Mouse (Mus musculus): ENCODE measurements around the gene Braf. TPM values are rescaled to one million over a fixed set of nuclear protein-coding genes. Genes with fewer than 3 reads are reported as not detected.

The Braf gene
- polyA plus RNA-seq, 1 experiment, result 71.3 TPM

DNA sequence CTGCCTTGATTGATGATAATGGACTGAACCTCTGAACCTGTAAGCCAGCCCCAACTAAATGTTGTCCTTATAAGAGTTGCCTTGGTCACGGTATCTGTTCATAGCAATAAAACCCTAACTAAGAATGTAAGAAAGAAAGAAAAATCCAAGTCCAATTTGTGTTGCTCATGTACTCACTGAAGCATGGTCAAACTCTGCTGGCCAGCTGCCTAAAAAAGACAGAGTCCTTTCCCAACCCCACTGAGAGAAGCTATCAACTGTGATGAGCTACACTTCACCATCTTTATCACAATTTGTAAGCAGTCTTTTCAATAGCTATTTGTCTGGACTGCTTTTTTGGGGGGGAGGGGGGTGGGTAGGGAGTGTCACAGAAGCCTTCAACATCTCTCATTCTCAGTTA lies 47.0 kb downstream of the Braf start:
- Histone ChIP-seq H3K4me3 (ENCODE audit: low read depth, low read length) (no peak overlapping the region), H3K27me3 (ENCODE audit: control insufficient read depth, insufficient read depth, low read length, poor library complexity, severe bottlenecking) (no peaks in the 10 kb centered on the region), H3K27ac (ENCODE audit: insufficient read depth, low read length) (no peak overlapping the region), H3K9ac (ENCODE audit: low read depth, poor library complexity, severe bottlenecking) (no peak overlapping the region), H3K4me1 (ENCODE audit: control insufficient read depth, insufficient read depth, low read length) (peaks cover 2% of the 10 kb centered on the region), H3K36me3 (ENCODE audit: control insufficient read depth, insufficient read depth, low read length, poor library complexity, severe bottlenecking) (peaks cover 4% of the 10 kb centered on the region), H3K9me3 (replicated peaks; ENCODE audit: control insufficient read depth, insufficient read depth, low read length, poor library complexity, severe bottlenecking) (no peaks in the 10 kb centered on the region)
- TF ChIP-seq POLR2A (IDR thresholded peaks at IDR 0.05; ENCODE audit: insufficient read depth, low read length) (no peak), EP300 (IDR thresholded peaks at IDR 0.05; ENCODE audit: insufficient read depth, low read depth, low read length) (no peak), CTCF (IDR thresholded peaks at IDR 0.05; ENCODE audit: low read depth, low read length) (no peak)

DNA sequence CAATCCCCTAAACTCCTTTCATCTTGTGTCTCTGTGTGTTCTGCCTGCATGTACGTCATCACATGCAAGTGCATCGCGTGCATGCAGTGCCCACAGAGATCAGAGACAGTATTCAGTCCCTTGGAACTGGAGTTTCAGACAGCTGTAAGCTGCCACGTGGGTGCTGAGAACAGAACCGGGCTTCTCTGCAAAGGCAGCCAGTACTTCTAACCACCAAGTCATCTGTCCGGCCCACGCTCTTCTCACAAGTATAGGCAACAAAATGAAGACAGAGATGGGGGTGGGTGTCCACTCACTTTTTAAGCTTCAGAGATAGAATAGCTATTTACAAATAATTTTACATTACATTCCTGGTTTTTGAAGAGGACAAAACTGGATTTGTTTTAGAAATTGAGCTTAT lies 50.2 kb downstream of the Braf start:
- peaks cover 4% of the 10 kb centered on the region for H3K36me3 ChIP-seq (ENCODE audit: control insufficient read depth, insufficient read depth, low read length, poor library complexity, severe bottlenecking)
- H3K27me3 ChIP-seq (ENCODE audit: control insufficient read depth, insufficient read depth, low read length, poor library complexity, severe bottlenecking), result no peaks in the 10 kb centered on the region
- H3K4me1 ChIP-seq (ENCODE audit: control insufficient read depth, insufficient read depth, low read length), result no peaks in the 10 kb centered on the region
- no peaks in the 10 kb centered on the region for H3K9me3 ChIP-seq (replicated peaks; ENCODE audit: control insufficient read depth, insufficient read depth, low read length, poor library complexity, severe bottlenecking)
- no peak for TF ChIP-seq EP300 (IDR thresholded peaks at IDR 0.05; ENCODE audit: insufficient read depth, low read depth, low read length)
- TF ChIP-seq POLR2A (IDR thresholded peaks at IDR 0.05; ENCODE audit: insufficient read depth, low read length), result no peak
- no peak for TF ChIP-seq CTCF (IDR thresholded peaks at IDR 0.05; ENCODE audit: low read depth, low read length)
- H3K27ac ChIP-seq (ENCODE audit: insufficient read depth, low read length), result no peak overlapping the region
- no peak overlapping the region for H3K4me3 ChIP-seq (ENCODE audit: low read depth, low read length)
- H3K9ac ChIP-seq (ENCODE audit: low read depth, poor library complexity, severe bottlenecking), result no peak overlapping the region

DNA sequence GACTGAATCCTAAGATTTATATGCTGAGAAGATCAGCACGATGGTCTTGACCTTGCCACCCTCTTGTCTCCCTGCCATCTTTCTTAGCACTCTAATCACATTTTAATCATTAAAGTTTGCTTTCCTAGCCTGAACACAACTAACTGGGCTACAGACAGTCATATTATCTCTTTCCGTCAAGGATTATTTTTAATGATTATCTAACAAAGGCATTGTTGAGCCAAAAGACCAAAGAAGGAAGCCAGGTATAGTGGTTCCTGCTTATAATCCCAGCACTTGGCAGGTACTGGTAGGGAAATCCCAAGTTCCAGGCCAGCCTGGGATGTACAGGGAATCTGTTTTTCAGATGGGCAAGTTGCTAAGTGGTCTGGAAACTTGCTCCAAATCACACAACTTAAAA lies 114.0 kb downstream of the Braf start:
- H3K9me3 ChIP-seq (replicated peaks; ENCODE audit: control insufficient read depth, insufficient read depth, low read length, poor library complexity, severe bottlenecking), result no peaks in the 10 kb centered on the region
- no peak overlapping the region for H3K9ac ChIP-seq (ENCODE audit: low read depth, poor library complexity, severe bottlenecking)
- H3K4me3 ChIP-seq (ENCODE audit: low read depth, low read length), result no peak overlapping the region
- no peaks in the 10 kb centered on the region for H3K4me1 ChIP-seq (ENCODE audit: control insufficient read depth, insufficient read depth, low read length)
- no peak overlapping the region for H3K27ac ChIP-seq (ENCODE audit: insufficient read depth, low read length)
- no peaks in the 10 kb centered on the region for H3K27me3 ChIP-seq (ENCODE audit: control insufficient read depth, insufficient read depth, low read length, poor library complexity, severe bottlenecking)
- peaks cover 9% of the 10 kb centered on the region for H3K36me3 ChIP-seq (ENCODE audit: control insufficient read depth, insufficient read depth, low read length, poor library complexity, severe bottlenecking)
- TF ChIP-seq CTCF (IDR thresholded peaks at IDR 0.05; ENCODE audit: low read depth, low read length), result no peak
- no peak for TF ChIP-seq EP300 (IDR thresholded peaks at IDR 0.05; ENCODE audit: insufficient read depth, low read depth, low read length)
- TF ChIP-seq POLR2A (IDR thresholded peaks at IDR 0.05; ENCODE audit: insufficient read depth, low read length), result no peak

DNA sequence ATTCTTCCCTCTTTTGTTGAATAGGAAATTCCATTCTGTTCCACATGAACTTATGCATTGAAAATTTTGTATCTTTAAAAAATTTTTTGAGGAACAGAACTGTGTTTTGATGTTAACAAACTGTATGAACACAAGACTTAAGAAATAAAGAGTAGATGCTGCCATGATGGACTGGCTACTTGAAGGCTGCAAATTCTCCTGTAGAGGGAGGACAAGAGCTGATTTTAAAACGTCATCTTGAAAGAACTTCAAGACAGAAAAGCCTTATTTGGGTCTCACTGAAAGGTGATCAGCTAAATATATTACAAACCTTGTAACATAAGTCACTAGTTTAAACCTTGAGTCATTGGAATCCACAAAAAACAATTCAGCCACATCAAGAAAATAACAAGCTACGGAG lies 115.1 kb downstream of the Braf start:
- no peak overlapping the region for H3K9ac ChIP-seq (ENCODE audit: low read depth, poor library complexity, severe bottlenecking)

DNA sequence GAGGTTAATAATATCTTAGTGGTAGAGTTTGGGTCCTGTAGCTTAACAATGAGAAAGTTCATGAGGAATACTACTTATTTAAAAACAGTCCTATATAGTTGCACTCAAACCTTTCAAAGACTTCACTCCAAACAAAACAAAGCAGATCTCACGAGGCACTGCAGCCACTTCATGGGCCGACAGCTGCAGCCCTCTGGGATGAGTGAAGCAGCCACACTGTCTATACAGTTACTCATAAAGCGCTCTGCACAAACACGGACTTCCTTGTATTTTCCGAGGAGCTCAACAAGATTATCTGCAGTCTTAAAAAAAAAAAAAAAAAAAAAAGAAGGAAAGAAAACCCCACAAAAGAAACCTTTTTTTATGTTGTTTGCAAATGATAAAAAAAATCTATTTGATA lies 117.9 kb downstream of the Braf start:
- no peak overlapping the region for H3K4me3 ChIP-seq (ENCODE audit: low read depth, low read length)
- TF ChIP-seq CTCF (IDR thresholded peaks at IDR 0.05; ENCODE audit: low read depth, low read length) (no peak), POLR2A (IDR thresholded peaks at IDR 0.05; ENCODE audit: insufficient read depth, low read length) (no peak), EP300 (IDR thresholded peaks at IDR 0.05; ENCODE audit: insufficient read depth, low read depth, low read length) (no peak)

More for the DNA sequence above, 115.1 kb downstream of the Braf start:
- no peak for TF ChIP-seq EP300 (IDR thresholded peaks at IDR 0.05; ENCODE audit: insufficient read depth, low read depth, low read length)
- TF ChIP-seq CTCF (IDR thresholded peaks at IDR 0.05; ENCODE audit: low read depth, low read length), result no peak
- TF ChIP-seq POLR2A (IDR thresholded peaks at IDR 0.05; ENCODE audit: insufficient read depth, low read length), result no peak
- H3K36me3 ChIP-seq (ENCODE audit: control insufficient read depth, insufficient read depth, low read length, poor library complexity, severe bottlenecking), result peaks cover 6% of the 10 kb centered on the region
- no peaks in the 10 kb centered on the region for H3K9me3 ChIP-seq (replicated peaks; ENCODE audit: control insufficient read depth, insufficient read depth, low read length, poor library complexity, severe bottlenecking)
- no peak overlapping the region for H3K4me3 ChIP-seq (ENCODE audit: low read depth, low read length)
- no peak overlapping the region for H3K27ac ChIP-seq (ENCODE audit: insufficient read depth, low read length)
- no peaks in the 10 kb centered on the region for H3K4me1 ChIP-seq (ENCODE audit: control insufficient read depth, insufficient read depth, low read length)
- no peaks in the 10 kb centered on the region for H3K27me3 ChIP-seq (ENCODE audit: control insufficient read depth, insufficient read depth, low read length, poor library complexity, severe bottlenecking)

DNA sequence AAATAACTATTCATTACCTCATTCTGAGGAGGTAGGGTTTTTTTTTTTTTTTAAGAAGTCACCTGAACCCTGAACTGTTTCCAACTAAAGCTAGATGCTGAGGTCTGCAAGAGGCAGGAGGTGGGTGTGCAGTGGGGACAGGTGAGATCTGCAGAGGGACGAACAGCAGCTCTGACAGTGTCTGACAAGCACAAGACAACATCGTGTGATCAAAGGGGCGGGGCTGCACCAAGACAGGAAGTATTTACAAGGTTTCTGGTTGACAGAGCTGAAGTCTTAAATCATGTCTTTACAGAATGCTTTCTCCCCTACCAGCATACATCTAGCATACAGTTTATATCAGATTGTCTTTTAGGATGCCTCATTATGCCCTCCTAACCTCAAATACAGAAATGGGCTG lies 118.4 kb downstream of the Braf start:
- TF ChIP-seq CTCF (IDR thresholded peaks at IDR 0.05; ENCODE audit: low read depth, low read length) (no peak), POLR2A (IDR thresholded peaks at IDR 0.05; ENCODE audit: insufficient read depth, low read length) (no peak), EP300 (IDR thresholded peaks at IDR 0.05; ENCODE audit: insufficient read depth, low read depth, low read length) (no peak)
- no peak overlapping the region for H3K4me3 ChIP-seq (ENCODE audit: low read depth, low read length)
- no peaks in the 10 kb centered on the region; the same call in none of the 2 replicates for H3K36me3 ChIP-seq (ENCODE audit: control insufficient read depth, insufficient read depth, low read length, poor library complexity, severe bottlenecking)
- no peaks in the 10 kb centered on the region for H3K27me3 ChIP-seq (ENCODE audit: control insufficient read depth, insufficient read depth, low read length, poor library complexity, severe bottlenecking)
- no peak overlapping the region for H3K27ac ChIP-seq (ENCODE audit: insufficient read depth, low read length)
- no peaks in the 10 kb centered on the region for H3K4me1 ChIP-seq (ENCODE audit: control insufficient read depth, insufficient read depth, low read length)
- H3K9me3 ChIP-seq (replicated peaks; ENCODE audit: control insufficient read depth, insufficient read depth, low read length, poor library complexity, severe bottlenecking), result no peaks in the 10 kb centered on the region
- H3K9ac ChIP-seq (ENCODE audit: low read depth, poor library complexity, severe bottlenecking), result no peak overlapping the region

More for the DNA sequence above, 117.9 kb downstream of the Braf start:
- no peaks in the 10 kb centered on the region; the same call in none of the 2 replicates for H3K36me3 ChIP-seq (ENCODE audit: control insufficient read depth, insufficient read depth, low read length, poor library complexity, severe bottlenecking)
- H3K27me3 ChIP-seq (ENCODE audit: control insufficient read depth, insufficient read depth, low read length, poor library complexity, severe bottlenecking), result no peaks in the 10 kb centered on the region
- no peaks in the 10 kb centered on the region for H3K4me1 ChIP-seq (ENCODE audit: control insufficient read depth, insufficient read depth, low read length)
- no peak overlapping the region for H3K27ac ChIP-seq (ENCODE audit: insufficient read depth, low read length)
- H3K9me3 ChIP-seq (replicated peaks; ENCODE audit: control insufficient read depth, insufficient read depth, low read length, poor library complexity, severe bottlenecking), result no peaks in the 10 kb centered on the region
- H3K9ac ChIP-seq (ENCODE audit: low read depth, poor library complexity, severe bottlenecking), result no peak overlapping the region

Measured in ES-Bruce4 (cell line).